Mouse (Mus musculus) heart, embryonic 12.5 days (tissue): ENCODE results near the gene Ptpn6. TPM values are rescaled to one million over a fixed set of nuclear protein-coding genes. Genes with fewer than 3 reads are reported as not detected.
A peak's percentile ranks its signal among the peaks of the same experiment; 100 is the strongest.

Experiments
- ATAC-seq: fragments of 200-750 bp; cut with Nextera tagmentation; 2 replicates; pipeline ENCODE4 v1.8.0; 2017; ENCODE audit warnings: moderate TSS enrichment, moderate library complexity; ENCODE audit not compliant: insufficient number of reproducible peaks, low FRiP score
- H3K27ac ChIP-seq: fragments of 300-500 bp; sonication (generic); 2 replicates; pipeline ENCODE4 v1.5.1; 2016; ENCODE audit warnings: mild to moderate bottlenecking, moderate library complexity; ENCODE audit not compliant: poor library complexity, severe bottlenecking
- H3K27me3 ChIP-seq: fragments of 300-500 bp; sonication (generic); replicated peaks from 2 replicates; pipeline ENCODE4 v1.6.1; 2016; ENCODE audit warnings: mild to moderate bottlenecking, moderate library complexity
- H3K36me3 ChIP-seq: fragments of 300-500 bp; sonication (generic); 2 replicates; pipeline ENCODE4 v1.6.1; 2016; ENCODE audit warnings: mild to moderate bottlenecking, moderate library complexity
- H3K4me1 ChIP-seq: fragments of 300-500 bp; sonication (generic); replicated peaks from 2 replicates; pipeline ENCODE4 v1.6.1; 2016; ENCODE audit warnings: mild to moderate bottlenecking
- H3K4me2 ChIP-seq: fragments of 300-500 bp; sonication (generic); 2 replicates; pipeline ENCODE4 v1.6.1; 2016; ENCODE audit warnings: mild to moderate bottlenecking, moderate library complexity
- H3K4me3 ChIP-seq: fragments of 300-500 bp; sonication (generic); 2 replicates; pipeline ENCODE4 v1.5.1; 2016; ENCODE audit warnings: mild to moderate bottlenecking
- H3K9ac ChIP-seq: fragments of 300-500 bp; sonication (generic); 2 replicates; pipeline ENCODE4 v1.6.1; 2016; ENCODE audit warnings: mild to moderate bottlenecking, moderate library complexity
- H3K9me3 ChIP-seq: fragments of 300-500 bp; sonication (generic); replicated peaks from 2 replicates; pipeline ENCODE4 v1.6.1; 2016; ENCODE audit warnings: mild to moderate bottlenecking, moderate library complexity
- WGBS: fragments of 180-500 bp; shearing (Covaris S2); methylation state at CpG from one replicate; pipeline ENCODE4 v1.1.7; 2016; 5-methylcytosine and 5-hydroxymethylcytosine counted together
- polyA plus RNA-seq: library from polyadenylated mRNA; unstranded; fragments of >200 nt; fragmentation: Nextera tagmentation; extraction: Ambion mirVana; gene quantifications from 2 replicates; pipeline ENCODE4 v1.2.1, GENCODE M21; 2016

Ptpn6 gene
- polyA plus RNA-seq, 1 experiment from 2014 or later: 4.9 TPM

DNA sequence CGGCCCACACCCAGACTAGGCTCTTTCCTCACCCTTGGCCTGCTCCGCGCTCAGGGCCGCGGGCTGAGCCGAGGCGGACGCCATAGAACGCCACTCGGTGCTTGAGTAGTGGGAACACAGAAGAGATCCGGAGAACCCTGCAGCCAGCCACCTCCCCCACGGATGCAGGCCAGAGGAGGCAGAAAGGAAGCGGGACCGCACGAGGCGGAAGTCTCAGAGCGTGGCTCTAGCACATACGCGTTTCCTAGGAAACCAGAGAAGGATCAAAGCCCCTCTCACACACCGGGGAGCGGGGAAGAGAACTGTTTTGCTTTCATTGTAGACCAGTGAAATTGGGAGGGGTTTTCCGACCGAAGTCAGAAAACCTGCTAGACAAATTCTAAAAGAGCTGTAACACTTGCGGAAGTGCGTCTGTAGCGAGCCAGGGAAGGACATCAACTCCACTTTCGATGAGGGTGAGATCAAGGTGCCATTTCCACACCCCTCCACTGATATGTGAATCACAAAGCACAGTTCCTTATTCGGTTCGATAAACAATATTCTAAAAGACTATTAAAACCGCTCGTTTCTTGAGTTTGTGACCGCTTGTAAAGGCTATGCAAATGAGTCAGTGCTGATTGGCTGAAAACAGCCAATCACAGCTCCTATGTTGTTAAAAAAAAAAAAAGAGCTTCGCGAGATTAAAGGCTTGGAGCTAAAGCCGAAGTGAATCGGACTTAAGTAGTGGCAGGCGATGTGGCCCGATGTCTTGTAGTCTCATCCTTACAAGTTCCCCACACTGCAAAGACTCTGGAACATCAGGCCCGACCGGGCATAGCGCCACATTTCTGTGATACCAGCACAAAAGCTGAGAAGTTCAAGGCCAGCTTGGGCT is 2.6 kb upstream of the Ptpn6 start, which contains the start of gene Grcc10:
Grcc10 (minus strand) TSS at position 487 of the 874 bp plus-strand sequence.
- Histone ChIP-seq H3K9ac (peak within 1 kb of the TSS; percentile 84), H3K4me2 (peak within 1 kb of the TSS; percentile 80), H3K4me1 (peaks cover 38% of the 10 kb centered on the region), H3K27ac (peak within 1 kb of the TSS; percentile 98), H3K27me3 (no peaks in the 10 kb centered on the region), H3K4me3 (peak within 1 kb of the TSS; percentile 60), H3K36me3 (peaks cover 32% of the 10 kb centered on the region), H3K9me3 (no peaks in the 10 kb centered on the region)
- WGBS: under 1% methylated on average over 41 of the region's 41 CpGs
- peak; percentile 76 for ATAC-seq

DNA sequence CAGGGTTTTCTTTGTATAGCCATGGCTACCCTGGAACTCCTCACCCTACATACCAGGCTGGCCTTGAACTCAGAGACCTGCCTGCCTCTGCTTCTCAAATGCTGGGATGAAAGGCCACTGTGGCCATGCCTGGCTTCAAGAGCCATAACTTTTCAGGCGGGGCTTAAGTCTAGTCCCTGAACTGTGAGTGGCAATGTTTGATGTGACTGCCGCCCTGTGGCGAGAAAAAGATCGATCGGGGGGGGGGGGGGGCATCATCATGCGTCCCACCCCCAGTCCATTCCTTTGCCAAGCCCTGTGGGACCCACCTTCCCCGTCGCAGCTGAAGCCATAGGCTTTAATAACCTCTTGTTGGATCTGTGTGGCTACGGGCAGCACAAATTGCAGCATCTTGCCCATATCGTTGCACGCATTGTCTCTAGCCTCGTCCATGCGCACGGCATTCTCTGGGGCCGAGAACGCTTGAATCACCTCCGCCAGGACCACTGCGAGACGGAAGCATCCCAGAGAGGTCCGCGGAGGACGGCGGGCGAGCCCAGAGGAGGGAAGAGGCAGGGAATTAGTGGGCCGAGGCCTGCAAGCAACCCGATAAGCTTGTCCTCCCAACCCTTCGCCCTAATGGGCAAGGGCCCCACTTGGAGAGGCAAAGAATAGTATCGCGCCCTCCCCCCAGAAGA is 1.8 kb upstream of the Ptpn6 start:
- Histone ChIP-seq H3K4me1 (peaks cover 35% of the 10 kb centered on the region), H3K4me3 (peak overlapping the region; percentile 60), H3K9me3 (no peaks in the 10 kb centered on the region), H3K27me3 (no peaks in the 10 kb centered on the region), H3K4me2 (peak overlapping the region; percentile 80), H3K36me3 (peaks cover 32% of the 10 kb centered on the region), H3K27ac (peak overlapping the region; percentile 98), H3K9ac (peak overlapping the region; percentile 84)
- ATAC-seq: peak; percentile 40
- under 1% methylated on average over 28 of the region's 29 CpGs for WGBS

DNA sequence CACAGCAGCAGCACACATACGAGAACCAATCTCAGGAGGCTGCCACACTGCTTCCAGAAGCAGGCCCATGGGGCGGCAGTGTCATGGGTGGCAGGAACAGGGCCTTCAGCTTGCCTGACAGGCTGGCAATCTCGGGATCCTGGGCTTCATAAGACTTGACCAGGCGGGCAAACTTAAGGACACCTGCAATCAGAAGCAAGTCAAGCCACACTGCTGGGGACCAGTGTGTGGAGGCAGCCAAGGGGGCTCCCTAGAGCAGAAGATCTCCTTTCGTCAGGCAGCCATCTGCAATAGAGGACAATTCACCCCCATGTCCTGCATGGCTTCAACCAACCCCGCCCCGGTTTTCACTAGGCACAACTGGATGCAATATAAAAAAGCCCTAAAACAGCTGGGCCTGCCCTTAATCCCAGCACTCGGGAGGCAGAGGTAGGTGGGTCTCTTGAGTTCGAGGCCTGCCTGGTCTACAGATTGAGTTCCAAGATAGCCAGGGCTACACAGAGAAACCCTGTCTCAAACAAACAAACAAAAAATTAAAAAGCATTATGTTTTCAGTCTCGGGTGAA is 800 bp upstream of the Ptpn6 start:
- H3K36me3 ChIP-seq: peaks cover 25% of the 10 kb centered on the region
- H3K4me1 ChIP-seq: peaks cover 27% of the 10 kb centered on the region
- WGBS: 83% methylated on average over 10 of the region's 10 CpGs
- peak overlapping the region; percentile 11; the same call in 1 of the 2 replicates for H3K4me2 ChIP-seq
- ATAC-seq: no peak
- H3K4me3 ChIP-seq: no peak overlapping the region
- H3K9me3 ChIP-seq: no peaks in the 10 kb centered on the region
- H3K27me3 ChIP-seq: no peaks in the 10 kb centered on the region
- 0 out of 2 replicates have a peak overlapping the region, but pooled peaks have one; percentile 98 for H3K27ac ChIP-seq
- peak overlapping the region; percentile 29 for H3K9ac ChIP-seq

DNA sequence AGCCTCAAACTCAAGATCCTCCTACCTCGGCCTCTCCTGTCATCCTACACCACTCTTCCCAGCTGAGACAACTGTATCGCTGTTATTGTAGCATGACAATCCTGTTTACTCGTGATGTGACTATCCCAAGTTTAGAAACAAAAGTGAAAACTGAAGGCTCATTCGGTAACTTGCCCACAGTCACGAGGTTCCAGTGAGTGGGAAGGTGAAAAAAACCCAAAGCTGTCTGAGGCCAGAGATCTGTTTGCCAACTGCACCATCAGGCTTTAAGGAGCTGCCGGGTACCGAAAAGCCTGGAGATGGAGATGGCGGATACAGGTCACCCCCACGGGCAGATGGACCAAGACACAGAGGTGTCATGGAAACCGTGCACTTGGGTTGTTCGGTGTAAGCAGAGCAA is 1.5 kb downstream of the Ptpn6 start:
- Histone ChIP-seq H3K9ac (no peak overlapping the region), H3K27me3 (no peaks in the 10 kb centered on the region), H3K36me3 (peaks cover 7% of the 10 kb centered on the region), H3K9me3 (no peaks in the 10 kb centered on the region), H3K4me2 (no peak overlapping the region), H3K4me1 (peaks cover 26% of the 10 kb centered on the region), H3K27ac (no peak overlapping the region), H3K4me3 (no peak overlapping the region)
- ATAC-seq: no peak
- WGBS: 88% methylated on average over 11 of the region's 11 CpGs

DNA sequence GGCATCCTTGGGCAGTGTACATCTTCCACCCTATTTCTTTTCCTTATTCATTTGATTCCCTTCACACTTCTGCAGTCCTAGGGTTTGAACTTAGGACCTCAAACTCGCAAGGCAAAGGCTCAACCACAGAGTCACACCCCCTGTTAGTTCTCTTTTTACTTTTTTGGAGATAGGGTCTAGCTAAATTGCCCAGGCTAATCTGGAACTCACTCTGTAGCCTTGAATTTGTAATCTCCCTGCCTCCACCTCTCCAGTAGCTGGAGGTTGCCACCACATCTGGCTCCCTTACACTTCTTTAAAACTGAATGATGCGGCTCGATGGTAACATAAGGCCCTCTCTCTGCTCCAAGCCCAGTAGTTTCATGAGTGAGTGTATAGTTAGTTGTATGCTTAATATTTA is 4.1 kb downstream of the Ptpn6 start:
- Histone ChIP-seq H3K4me1 (peaks cover 14% of the 10 kb centered on the region), H3K4me2 (no peak overlapping the region), H3K27ac (no peak overlapping the region), H3K9me3 (no peaks in the 10 kb centered on the region), H3K9ac (no peak overlapping the region), H3K36me3 (peaks cover 7% of the 10 kb centered on the region), H3K4me3 (no peak overlapping the region), H3K27me3 (no peaks in the 10 kb centered on the region)
- no peak for ATAC-seq
- WGBS: 87% methylated on average over 3 of the region's 3 CpGs

DNA sequence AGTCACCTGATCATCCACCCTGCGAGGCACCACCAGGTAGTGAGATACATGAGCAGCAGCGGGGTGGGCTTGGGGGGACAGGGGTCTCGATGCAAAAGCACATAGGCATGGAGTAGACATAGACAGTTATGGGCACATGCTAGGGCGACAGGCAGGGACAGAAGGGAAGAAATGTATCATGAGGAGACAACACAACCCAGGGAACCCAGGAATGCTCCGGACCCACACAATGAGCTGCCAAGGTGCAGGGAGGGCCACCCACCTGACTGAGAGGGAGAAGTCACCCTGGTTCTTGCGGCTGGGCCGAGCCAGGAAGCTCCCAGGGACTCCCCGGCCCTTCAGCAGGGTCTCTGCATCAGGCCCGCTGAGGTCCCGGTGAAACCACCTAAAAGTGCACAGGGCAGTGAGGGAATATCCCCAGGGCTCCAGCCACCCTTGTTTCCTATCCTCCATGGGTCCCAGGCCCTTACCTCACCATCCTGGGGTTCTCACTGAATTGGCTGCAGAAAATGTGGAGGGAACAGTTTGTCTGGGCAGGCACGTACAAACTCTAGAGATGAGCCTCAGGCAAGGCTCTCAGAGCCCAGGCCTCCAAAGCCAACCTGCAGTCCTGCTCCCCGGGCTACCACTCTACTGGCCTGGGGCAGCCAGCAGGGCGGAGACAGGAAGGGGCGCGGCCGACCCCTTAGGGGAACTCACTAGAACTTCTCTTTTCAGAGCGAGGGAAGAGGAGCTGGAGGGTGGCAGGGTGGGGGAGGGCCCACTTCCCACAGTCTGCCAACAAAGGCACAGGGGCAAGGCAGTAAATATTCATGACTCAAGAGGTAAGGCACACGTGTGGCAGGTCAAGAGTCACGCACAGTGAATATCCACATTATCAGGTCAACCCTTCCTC is 5.8 kb downstream of the Ptpn6 start:
- Histone ChIP-seq H3K4me3 (0 out of 2 replicates have a peak overlapping the region, but pooled peaks have one; percentile 1), H3K4me2 (no peak overlapping the region; the same call in 1 of the 2 replicates), H3K9me3 (no peaks in the 10 kb centered on the region), H3K27ac (no peak overlapping the region), H3K36me3 (no peaks in the 10 kb centered on the region), H3K27me3 (no peaks in the 10 kb centered on the region), H3K9ac (0 out of 2 replicates have a peak overlapping the region, but pooled peaks have one; percentile 16), H3K4me1 (no peaks in the 10 kb centered on the region; the same call in 1 of the 2 replicates)
- WGBS: 60% methylated on average over 19 of the region's 19 CpGs
- peak; percentile 52; the same call in 1 of the 2 replicates for ATAC-seq

DNA sequence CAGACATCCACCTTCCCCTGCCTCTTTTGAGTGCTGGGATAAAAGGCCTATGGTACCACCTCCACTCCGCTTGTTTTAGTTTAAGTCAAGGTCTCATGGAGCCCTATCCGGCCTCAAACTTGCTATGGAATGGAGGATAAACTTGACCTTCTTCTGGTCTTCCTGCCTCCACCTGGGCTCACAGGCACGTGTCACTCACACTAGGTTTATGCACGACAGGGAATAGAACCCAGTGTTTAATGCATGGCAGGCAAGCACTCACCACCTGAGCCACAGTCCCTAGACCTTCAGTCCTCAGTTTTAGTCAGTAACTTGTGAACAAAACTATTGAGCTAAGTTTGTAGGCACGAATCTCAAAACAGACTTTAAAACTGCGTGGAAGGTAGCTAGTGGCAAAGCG is 7.5 kb downstream of the Ptpn6 start:
- Histone ChIP-seq H3K9me3 (no peaks in the 10 kb centered on the region), H3K9ac (no peak overlapping the region), H3K27me3 (no peaks in the 10 kb centered on the region), H3K4me1 (no peaks in the 10 kb centered on the region; the same call in 1 of the 2 replicates), H3K4me3 (no peak overlapping the region), H3K4me2 (no peak overlapping the region), H3K27ac (no peak overlapping the region), H3K36me3 (no peaks in the 10 kb centered on the region)
- WGBS: 80% methylated on average over 7 of the region's 7 CpGs
- ATAC-seq: no peak

DNA sequence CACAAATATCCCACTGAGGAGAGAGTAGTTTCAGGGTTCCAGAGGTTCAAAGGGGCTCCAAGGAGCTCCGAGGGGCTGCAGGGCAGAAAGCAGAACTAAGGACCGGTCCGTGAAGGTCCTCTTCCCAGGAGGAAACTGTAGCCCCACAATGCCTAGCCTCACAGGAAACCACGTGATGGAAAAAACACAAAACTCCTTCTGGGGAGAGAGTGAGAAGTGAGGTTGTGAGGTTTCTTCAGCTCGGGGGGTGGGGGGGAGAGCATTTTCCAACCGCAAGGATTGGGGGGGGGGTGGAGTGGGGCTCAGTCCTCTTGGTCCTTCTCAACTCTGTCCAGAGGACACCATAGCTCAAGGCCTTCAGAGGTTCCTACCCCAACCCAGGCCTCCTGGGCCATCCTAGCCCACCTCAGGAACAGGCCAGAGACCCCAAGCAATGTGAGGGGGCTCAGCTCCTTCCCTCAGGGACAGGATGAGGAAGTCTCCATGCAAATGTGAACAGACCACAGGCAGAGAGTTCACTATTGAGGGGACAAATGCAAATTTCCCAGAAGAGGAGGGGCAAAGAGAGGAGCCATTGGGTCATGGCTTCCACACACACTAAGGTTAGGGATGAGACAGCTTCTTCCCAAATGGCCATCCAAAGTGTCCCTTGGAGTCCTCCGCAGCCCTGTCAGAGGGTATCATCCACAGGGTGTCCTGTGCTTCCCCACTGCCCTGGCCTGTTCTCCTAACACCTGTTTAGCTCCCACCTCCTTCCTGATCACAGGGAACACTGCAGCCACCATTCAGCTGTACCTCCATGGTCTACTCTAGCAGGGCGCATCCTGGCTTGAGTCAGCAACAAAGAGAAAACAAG is 8.4 kb downstream of the Ptpn6 start:
- Histone ChIP-seq H3K27ac (no peak overlapping the region), H3K9ac (no peak overlapping the region), H3K36me3 (no peaks in the 10 kb centered on the region), H3K4me3 (no peak overlapping the region), H3K27me3 (no peaks in the 10 kb centered on the region), H3K4me2 (no peak overlapping the region), H3K9me3 (no peaks in the 10 kb centered on the region), H3K4me1 (no peaks in the 10 kb centered on the region; the same call in 1 of the 2 replicates)
- no peak for ATAC-seq
- 71% methylated on average over 8 of the region's 8 CpGs for WGBS

DNA sequence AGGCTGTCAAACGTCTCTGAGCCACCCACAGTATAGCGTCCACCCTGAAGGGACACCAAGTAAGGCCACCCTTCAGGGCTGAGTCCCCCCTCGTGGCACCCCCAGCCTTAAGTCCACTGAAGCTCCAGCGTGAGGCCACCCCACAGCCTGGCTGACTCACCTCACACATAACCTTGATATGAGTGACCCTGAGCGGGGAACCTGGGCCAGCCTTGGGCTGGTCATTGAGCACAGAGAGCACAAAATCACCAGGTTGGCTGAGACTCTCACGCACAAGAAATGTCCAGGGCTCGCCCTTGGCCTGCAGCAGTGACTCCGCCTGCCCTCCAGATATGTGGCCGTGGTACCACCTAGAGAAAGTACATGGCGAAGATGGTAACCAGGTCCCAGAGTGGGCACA is 9.9 kb downstream of the Ptpn6 start:
- H3K9me3 ChIP-seq: no peaks in the 10 kb centered on the region
- 82% methylated on average over 10 of the region's 10 CpGs for WGBS
- no peaks in the 10 kb centered on the region for H3K36me3 ChIP-seq

DNA sequence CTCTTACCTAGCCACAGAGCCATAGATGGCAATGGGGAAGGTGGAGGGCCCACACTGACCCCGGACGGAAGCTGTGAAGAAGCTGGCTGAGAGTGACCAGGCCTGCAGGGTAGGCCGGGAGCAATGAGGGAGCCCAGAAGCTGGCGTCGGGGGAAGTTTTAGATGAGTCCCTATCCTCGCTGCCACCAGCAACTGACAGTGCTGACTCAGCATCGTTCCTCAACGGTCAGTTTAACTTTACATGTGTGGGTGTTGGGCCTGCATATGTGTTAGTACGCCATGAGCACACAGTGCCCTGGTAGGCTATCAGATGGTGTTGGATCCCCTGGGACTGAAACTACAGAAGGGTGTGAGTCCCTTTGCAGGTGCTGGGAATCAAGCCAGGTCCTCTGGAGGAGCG is 14.0 kb downstream of the Ptpn6 start:
- H3K4me1 ChIP-seq: peaks cover 4% of the 10 kb centered on the region
- no peak overlapping the region for H3K4me3 ChIP-seq
- no peak overlapping the region for H3K27ac ChIP-seq
- WGBS: 82% methylated on average over 10 of the region's 10 CpGs
- no peak for ATAC-seq
- no peaks in the 10 kb centered on the region for H3K27me3 ChIP-seq
- no peak overlapping the region for H3K4me2 ChIP-seq
- H3K9ac ChIP-seq: no peak overlapping the region
- H3K9me3 ChIP-seq: no peaks in the 10 kb centered on the region
- no peaks in the 10 kb centered on the region for H3K36me3 ChIP-seq

More for the DNA sequence above, 9.9 kb downstream of the Ptpn6 start:
- H3K27ac ChIP-seq: no peak overlapping the region
- no peak overlapping the region for H3K4me2 ChIP-seq
- H3K4me3 ChIP-seq: no peak overlapping the region
- no peak overlapping the region for H3K9ac ChIP-seq
- H3K27me3 ChIP-seq: no peaks in the 10 kb centered on the region
- no peak for ATAC-seq
- H3K4me1 ChIP-seq: no peaks in the 10 kb centered on the region; the same call in 1 of the 2 replicates
